Mouse (Mus musculus) cortical plate, adult 2 months (tissue): ENCODE measurements around the gene Rassf4.

Experiments used
- CTCF ChIP-seq: fragments of 200-500 bp; IDR thresholded peaks from 2 replicates; pipeline ENCODE4 v1.5.1; 2011; ENCODE audit warnings: mild to moderate bottlenecking, control low read depth, low read length; ENCODE audit not compliant: insufficient read depth; ENCODE audit errors: extremely low read depth
- POLR2A ChIP-seq: fragments of 200-500 bp; IDR thresholded peaks from 2 replicates; pipeline ENCODE4 v1.6.1; 2011; ENCODE audit warnings: mild to moderate bottlenecking, low read length, control low read depth; ENCODE audit not compliant: insufficient read depth; ENCODE audit errors: extremely low read depth

DNA sequence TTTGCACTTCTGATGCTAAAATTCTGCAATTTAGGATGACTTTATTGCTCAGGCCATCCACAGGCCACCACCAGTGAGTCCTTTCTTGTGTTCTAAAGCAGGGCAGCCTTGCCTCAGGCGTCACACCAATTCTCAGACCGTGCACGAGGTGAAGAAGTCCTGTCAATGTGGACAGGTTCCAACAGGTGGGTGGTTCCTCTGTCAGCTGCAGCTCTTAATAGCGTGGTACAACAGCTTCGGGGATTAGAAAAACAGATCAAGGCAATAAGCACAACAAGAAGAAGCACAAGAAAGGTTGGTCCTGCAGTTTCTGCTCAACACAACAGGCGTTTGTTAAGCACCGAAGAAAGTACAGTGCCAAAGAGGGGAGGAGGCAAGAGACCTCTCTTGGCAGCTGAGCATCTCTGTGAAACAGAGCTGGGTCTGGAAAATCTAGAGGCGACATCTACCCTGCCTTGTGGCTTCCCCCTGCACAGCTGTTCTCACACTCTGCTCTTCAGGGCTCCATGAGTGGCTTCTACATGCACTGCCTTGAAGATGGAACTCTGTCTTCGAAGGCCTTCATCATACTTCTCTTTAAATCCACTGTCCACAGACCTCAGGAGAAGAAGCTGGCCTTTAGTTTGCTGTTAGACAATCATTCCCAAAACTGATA, 37.0 kb downstream of the Rassf4 start:
- TF ChIP-seq POLR2A (no peak), CTCF (no peak)
